Mouse (Mus musculus) spleen, adult 2 months (tissue): ENCODE results near the gene Ethe1. TPM values are rescaled to one million over a fixed set of nuclear protein-coding genes. Genes with fewer than 3 reads are reported as not detected.

Experiments
- DNase-seq, 2 experiments: peaks; one replicate each; pipeline versions ENCODE4 v3.0.0 to v3.0.0-alpha.2; 2012 to 2021; ENCODE audit warnings: low spot score in 2 of 2, low read depth in 1 of 2
- H3K27ac ChIP-seq: fragments of 200-500 bp; 2 replicates; pipeline ENCODE4 v1.5.1; 2012; ENCODE audit warnings: low read length, inconsistent platforms; ENCODE audit not compliant: insufficient read depth
- H3K27me3 ChIP-seq: fragments of 200-500 bp; 2 replicates; pipeline ENCODE4 v1.6.1; 2012; ENCODE audit warnings: mild to moderate bottlenecking, moderate library complexity, low read length, inconsistent platforms; ENCODE audit not compliant: control insufficient read depth, insufficient read depth
- H3K36me3 ChIP-seq: fragments of 200-500 bp; 2 replicates; pipeline ENCODE4 v1.6.1; 2012; ENCODE audit warnings: mild to moderate bottlenecking, low read length, inconsistent platforms; ENCODE audit not compliant: control insufficient read depth, insufficient read depth
- H3K4me1 ChIP-seq: fragments of 200-500 bp; 2 replicates; pipeline ENCODE4 v1.6.1; 2011; ENCODE audit warnings: inconsistent platforms; ENCODE audit not compliant: control insufficient read depth, insufficient read depth, insufficient read length
- H3K4me3 ChIP-seq: fragments of 200-500 bp; 2 replicates; pipeline ENCODE4 v1.5.1; 2011; ENCODE audit warnings: mild to moderate bottlenecking, inconsistent platforms; ENCODE audit not compliant: insufficient read depth, insufficient read length; ENCODE audit errors: extremely low read depth
- CTCF ChIP-seq: fragments of 200-500 bp; IDR thresholded peaks from 2 replicates; pipeline ENCODE4 v1.5.1; 2011; ENCODE audit warnings: mild to moderate bottlenecking, inconsistent platforms; ENCODE audit not compliant: insufficient read depth, insufficient read length, insufficient replicate concordance; ENCODE audit errors: extremely low read depth
- POLR2A ChIP-seq: fragments of 200-500 bp; IDR thresholded peaks from 2 replicates; pipeline ENCODE4 v1.6.1; 2011; ENCODE audit warnings: low read depth, low read length, inconsistent platforms
- WGBS: fragments of 180-500 bp; shearing (Covaris S2); methylation state at CpG from one replicate; pipeline ENCODE4 v1.1.7; 2018; 5-methylcytosine and 5-hydroxymethylcytosine counted together
- polyA plus RNA-seq: library from polyadenylated mRNA; depleted of rRNA; stranded (reverse); fragments of >200 nt; gene quantifications from 2 replicates; pipeline ENCODE4 v1.2.3, GENCODE M21; 2012; rRNA removed

Ethe1 gene
- polyA plus RNA-seq, 1 experiment: 27.3 TPM

- Histone ChIP-seq H3K4me3 (no peak overlapping the region), H3K27me3 (no peaks in the 10 kb centered on the region), H3K36me3 (no peaks in the 10 kb centered on the region), H3K4me1 (no peaks in the 10 kb centered on the region), H3K27ac (no peak overlapping the region)
- WGBS: 23% methylated on average over 7 of the region's 7 CpGs
- TF ChIP-seq POLR2A: no peak
- TF ChIP-seq CTCF: peak; percentile 91
- DNase-seq: peak; percentile 28 to 63
Observed at GRCm38 (mm10) chr7:24653681-24654080, 66.3 kb downstream of the Ethe1 start.

Other genes starting within 250 kb of the Ethe1 start
- not detected in 2 replicates for gene Lypd5, start 238.3 kb upstream of the Ethe1 start, polyA plus RNA-seq
- 102 and 133 TPM in 2 replicates for gene Kcnn4, start 217.3 kb upstream of the Ethe1 start, polyA plus RNA-seq
- gene Smg9, start 187.9 kb upstream of the Ethe1 start, polyA plus RNA-seq: 55.7 and 83.3 TPM in 2 replicates
- 6.5 and 19.9 TPM in 2 replicates for gene Irgc1, start 135.2 kb upstream of the Ethe1 start, polyA plus RNA-seq
- 51.2 and 58.6 TPM in 2 replicates for gene Plaur, start 125.1 kb upstream of the Ethe1 start, polyA plus RNA-seq
- 33.1 and 34.5 TPM in 2 replicates for gene Cadm4, start 105.5 kb upstream of the Ethe1 start, polyA plus RNA-seq
- gene Zfp428, start 80.5 kb upstream of the Ethe1 start, polyA plus RNA-seq: 4.0 and 5.9 TPM in 2 replicates
- gene AC161166.1, start 75.1 kb upstream of the Ethe1 start, polyA plus RNA-seq: not detected in 2 replicates
- gene Irgq, start 56.9 kb upstream of the Ethe1 start, polyA plus RNA-seq: 11.2 and 13.1 TPM in 2 replicates
- 0.23 and 0.36 TPM in 2 replicates for gene Pinlyp, start 41.4 kb upstream of the Ethe1 start, polyA plus RNA-seq
- 52.3 and 56.2 TPM in 2 replicates for gene Xrcc1, start 41.3 kb upstream of the Ethe1 start, polyA plus RNA-seq
- 0.29 and 0.61 TPM in 2 replicates for gene Zfp575, start 98 bp downstream of the Ethe1 start, polyA plus RNA-seq
- 5.2 and 7.6 TPM in 2 replicates for gene Phldb3, start 23.2 kb downstream of the Ethe1 start, polyA plus RNA-seq
- gene Lypd3, start 49.0 kb downstream of the Ethe1 start, polyA plus RNA-seq: not detected in 2 replicates
- not detected in 2 replicates for gene Tex101, start 89.1 kb downstream of the Ethe1 start, polyA plus RNA-seq
- not detected in 2 replicates for gene BC049730, start 121.7 kb downstream of the Ethe1 start, polyA plus RNA-seq
- not detected in 2 replicates for gene Gm4763, start 139.4 kb downstream of the Ethe1 start, polyA plus RNA-seq
- gene Cd177, start 172.8 kb downstream of the Ethe1 start, polyA plus RNA-seq: 6.9 and 8.8 TPM in 2 replicates
- 0.41 and 0.49 TPM in 2 replicates for gene Ceacam10, start 189.7 kb downstream of the Ethe1 start, polyA plus RNA-seq